Mouse (Mus musculus) myocyte (in vitro differentiated cells): ENCODE measurements at regions not wholly inside any gene's neighbourhood (a gene's known extent, or its start where the extent isn't known, plus 50 kb on each side); places are given as distances from the start of the nearest gene placed in this dataset.

Experiments
- CEBPB ChIP-seq: IDR thresholded peaks from 2 replicates; pipeline ENCODE4 v1.6.1; 2011; ENCODE audit warnings: mild to moderate bottlenecking, moderate library complexity; ENCODE audit not compliant: poor library complexity, insufficient read depth, severe bottlenecking
- MAX ChIP-seq: IDR thresholded peaks from one replicate; pipeline ENCODE4 v1.6.1; 2011; ENCODE audit warnings: low read depth, mild to moderate bottlenecking, control low read depth
- MYOD1 ChIP-seq, 3 experiments: IDR thresholded peaks; one replicate each; pipeline ENCODE4 v1.6.1; 2011; ENCODE audit warnings: control low read depth in 2 of 3, low read depth in 2 of 3, mild to moderate bottlenecking in 2 of 3, moderate library complexity in 1 of 3; ENCODE audit not compliant: insufficient read length in 2 of 3, control insufficient read depth in 1 of 3
- POLR2A ChIP-seq: IDR thresholded peaks from one replicate; pipeline ENCODE4 v1.6.1; 2011; ENCODE audit warnings: low read depth, mild to moderate bottlenecking, control low read depth, moderate library complexity; ENCODE audit not compliant: insufficient read length
- POLR2AphosphoS2 ChIP-seq: IDR thresholded peaks from one replicate; pipeline ENCODE4 v1.6.1; 2011; ENCODE audit warnings: low read depth, control low read depth; ENCODE audit not compliant: insufficient read length
- TCF12 ChIP-seq: IDR thresholded peaks from one replicate; pipeline ENCODE4 v1.6.1; 2011; ENCODE audit warnings: mild to moderate bottlenecking, control low read depth; ENCODE audit not compliant: poor library complexity, insufficient read depth, severe bottlenecking
- USF1 ChIP-seq: IDR thresholded peaks from one replicate; pipeline ENCODE4 v1.6.1; 2011; ENCODE audit warnings: low read depth, mild to moderate bottlenecking, control low read depth, moderate library complexity

- no peak for TF ChIP-seq MYOD1 (IDR thresholded peaks at IDR 0.05; ENCODE audit: control insufficient read depth in 1 of 3, insufficient read length in 2 of 3, low read depth in 2 of 3)
- TF ChIP-seq CEBPB, result no peak
- TF ChIP-seq POLR2A, result no peak
- TF ChIP-seq USF1, result no peak
- TF ChIP-seq TCF12, result no peak
- TF ChIP-seq POLR2AphosphoS2, result no peak
- no peak for TF ChIP-seq MAX
These were observed 84.7 kb downstream of the Serpinb9g start for GRCm38 (mm10) chr13:33569318-33569717.
